22 mouse cellular contexts compared by ENCODE assay signal in genomic region chr9:61857817-61858216, GRCm38 (mm10). TPM values are rescaled to one million over a fixed set of nuclear protein-coding genes. Genes with fewer than 3 reads are reported as not detected.
A peak's percentile ranks its signal among the peaks of the same experiment; 100 is the strongest.
DNase-seq lines count a peak whose midpoint lies in the region; ATAC-seq and TF ChIP-seq lines count a peak whose summit lies in the region.
"Had no signal": no experiment of that assay in that cellular context is flagged by ENCODE, and none has a peak within 500 bp of the region (broad histone marks: within the 10 kb centered on the region; RNA-seq: fewer than 3 reads in every experiment).

No protein-coding gene starts in this region.

- DNase-seq in lung, postnatal 36 days: peak; percentile 10
- DNase-seq in lung, adult 18-20 months: no peak
- DNase-seq in MEL (ENCODE audit: low read depth, low spot score): peak; percentile 9
- peak; percentile 28 for DNase-seq in splenic B cell, adult 2 months (ENCODE audit: low read depth, low spot score)
- DNase-seq in heart, adult 2 months: no peak
- no peak for DNase-seq in right cerebral cortex, postnatal 36 days (ENCODE audit: low spot score in 2 of 2)
- DNase-seq: adrenal gland, postnatal 10 days; B cell, adult 2 months; cerebellum, adult 11 months; cerebellum, adult 8-10 months; gastrocnemius, adult 2 months; gastrocnemius, postnatal 25 days; heart, adult 11 months; heart, postnatal 14 days had no signal

- TF ChIP-seq CTCF in MEL (IDR thresholded peaks at IDR 0.05 in 2 of 3, conservative IDR thresholded peaks at IDR 0.05 in 1 of 3; ENCODE audit: control insufficient read depth in 1 of 3, insufficient read depth in 1 of 3, low read depth in 2 of 3, low read length in 3 of 3, poor library complexity in 1 of 3, severe bottlenecking in 1 of 3): no peak
- TF ChIP-seq CTCF in heart, adult 2 months (IDR thresholded peaks at IDR 0.05): no peak

- intact Hi-C loops in heart, adult 2 months (cut with DNase I): no loop called here

- no peaks in the 10 kb centered on the region for H3K27me3 ChIP-seq in MEL (ENCODE audit: control insufficient read depth in 1 of 2, insufficient read depth in 2 of 2, low read length in 2 of 2)
- H3K27me3 ChIP-seq in splenic B cell, adult 2 months (ENCODE audit: control insufficient read depth, insufficient read depth, low read length, poor library complexity, severe bottlenecking): no peaks in the 10 kb centered on the region
- H3K27me3 ChIP-seq in heart, adult 2 months (ENCODE audit: control insufficient read depth, insufficient read depth, low read length): no peaks in the 10 kb centered on the region

- ATAC-seq in granulocyte monocyte progenitor cell, adult 5-6 weeks (replicated peaks; ENCODE audit: poor library complexity, severe bottlenecking): peak; percentile 45
- ATAC-seq: CD4-positive, CD25-positive, alpha-beta regulatory T cell, adult 4 months; forebrain, embryonic 14.5 days had no signal

- TF ChIP-seq EP300 in MEL (IDR thresholded peaks at IDR 0.05; ENCODE audit: low read depth in 1 of 2, low read length in 2 of 2): no peak
- TF ChIP-seq EP300 in heart, adult 2 months (IDR thresholded peaks at IDR 0.05; ENCODE audit: insufficient read depth, low read depth, low read length): no peak

- WGBS in heart, adult 2 months: 76% methylated on average over 6 of the region's 6 CpGs

- H3K4me3 ChIP-seq in MEL (ENCODE audit: control insufficient read depth in 1 of 2, insufficient read depth in 1 of 2, low read depth in 2 of 2, low read length in 2 of 2): no peak overlapping the region
- H3K4me3 ChIP-seq in heart, adult 2 months: no peak overlapping the region
- H3K4me3 ChIP-seq: embryonic facial prominence, embryonic 13.5 days; gastrocnemius, adult 2 months; heart, embryonic 15.5 days; hindbrain, embryonic 10.5 days had no signal

- TF ChIP-seq POLR2A in MEL (IDR thresholded peaks at IDR 0.05; ENCODE audit: control insufficient read depth in 1 of 2, insufficient read depth in 1 of 2, low read depth in 1 of 2, low read length in 2 of 2, poor library complexity in 1 of 2): no peak
- TF ChIP-seq POLR2A in heart, adult 2 months (IDR thresholded peaks at IDR 0.05; ENCODE audit: insufficient read depth, low read depth, low read length): no peak

- no peaks in the 10 kb centered on the region for H3K79me2 ChIP-seq in MEL (ENCODE audit: control insufficient read depth, insufficient read depth, low read length, poor library complexity)
- H3K79me2 ChIP-seq in heart, adult 2 months (replicated peaks; ENCODE audit: control insufficient read depth, insufficient read depth, low read length): no peaks in the 10 kb centered on the region

- H3K4me1 ChIP-seq in MEL (ENCODE audit: control insufficient read depth in 1 of 2, insufficient read depth in 2 of 2, low read length in 2 of 2): no peaks in the 10 kb centered on the region
- peaks cover 2% of the 10 kb centered on the region for H3K4me1 ChIP-seq in heart, adult 2 months (ENCODE audit: control insufficient read depth, insufficient read depth, low read length)

- no peaks in the 10 kb centered on the region for H3K9me3 ChIP-seq in MEL (replicated peaks; ENCODE audit: insufficient read depth, low read length)
- H3K9me3 ChIP-seq: embryonic facial prominence, embryonic 13.5 days; G1E; heart, embryonic 15.5 days; hindbrain, embryonic 10.5 days had no signal

- H3K36me3 ChIP-seq in MEL (ENCODE audit: control insufficient read depth in 1 of 2, insufficient read depth in 2 of 2, low read length in 2 of 2): no peaks in the 10 kb centered on the region
- no peaks in the 10 kb centered on the region for H3K36me3 ChIP-seq in splenic B cell, adult 2 months (ENCODE audit: control insufficient read depth, insufficient read depth, low read length, poor library complexity, severe bottlenecking)
- no peaks in the 10 kb centered on the region for H3K36me3 ChIP-seq in heart, adult 2 months (ENCODE audit: control insufficient read depth, insufficient read depth, low read length)
- H3K36me3 ChIP-seq: embryonic facial prominence, embryonic 13.5 days; G1E; heart, embryonic 15.5 days; hindbrain, embryonic 10.5 days had no signal

- H3K9ac ChIP-seq in MEL (ENCODE audit: control insufficient read depth, low read depth, low read length, poor library complexity, severe bottlenecking): no peak overlapping the region
- H3K9ac ChIP-seq in heart, adult 2 months (ENCODE audit: low read depth, low read length): no peak overlapping the region
- H3K9ac ChIP-seq: embryonic facial prominence, embryonic 13.5 days; heart, embryonic 15.5 days; hindbrain, embryonic 14.5 days had no signal

- TF ChIP-seq RAD21 in MEL (IDR thresholded peaks at IDR 0.05; ENCODE audit: low read depth, low read length): no peak

- H3K27ac ChIP-seq in MEL (ENCODE audit: control insufficient read depth, low read depth, low read length): no peak overlapping the region
- H3K27ac ChIP-seq in heart, adult 2 months: no peak overlapping the region
- H3K27ac ChIP-seq: embryonic facial prominence, embryonic 13.5 days; gastrocnemius, adult 2 months; heart, embryonic 15.5 days; hindbrain, embryonic 10.5 days; hindbrain, embryonic 14.5 days had no signal

TF ChIP-seq in MEL, 35 proteins besides CTCF, POLR2A, EP300 and RAD21:
- TF ChIP-seq ETS1 (IDR thresholded peaks at IDR 0.05; ENCODE audit: low read depth, low read length) (no peak), POLR2AphosphoS2 (IDR thresholded peaks at IDR 0.05; ENCODE audit: low read length) (no peak), MAZ (IDR thresholded peaks at IDR 0.05; ENCODE audit: low read depth, low read length) (no peak), TAL1 (IDR thresholded peaks at IDR 0.05; ENCODE audit: low read length) (no peak), SIN3A (IDR thresholded peaks at IDR 0.05; ENCODE audit: low read length) (no peak), GATA1 (IDR thresholded peaks at IDR 0.05; ENCODE audit: low read depth, low read length) (no peak), BHLHE40 (IDR thresholded peaks at IDR 0.05; ENCODE audit: borderline replicate concordance, low read depth, low read length) (no peak), E2F4 (IDR thresholded peaks at IDR 0.05; ENCODE audit: borderline replicate concordance, low read depth, low read length) (no peak), CHD1 (IDR thresholded peaks at IDR 0.05; ENCODE audit: low read depth, low read length) (no peak), MYB (IDR thresholded peaks at IDR 0.05; ENCODE audit: low read depth, low read length) (no peak), MAX (IDR thresholded peaks at IDR 0.05; ENCODE audit: low read length) (no peak)

RNA-seq across cellular contexts. Expression of gene Rplp1, which starts 56.5 kb away (rescaled TPM):
- total RNA-seq in MEL (2012; rRNA removed): 13,843 and 15,045 TPM in 2 replicates
- 1,000 to 10,000 TPM in 1 of 2 experiments, not detected in 1; 9,058 TPM for polyA plus RNA-seq in MEL (2012; ENCODE audit: insufficient read depth in 1 of 2, insufficient read length in 2 of 2, low read depth in 1 of 2, low replicate concordance in 2 of 2, missing spikeins in 1 of 2)
- total RNA-seq in granulocyte monocyte progenitor cell, adult 5-6 weeks (2014; fragmentation: Nextera tagmentation): 3,366 and 4,270 TPM in 2 replicates
- total RNA-seq in granulocyte monocyte progenitor cell, adult 5-6 weeks (2017): 4,896 and 5,913 TPM in 2 replicates
- total RNA-seq in heart, adult 2 months (2021): 1,000 to 10,000 TPM; 1,490 to 1,640 TPM
- 2,522 and 4,232 TPM in 2 replicates for polyA plus RNA-seq in heart, adult 2 months (2012; rRNA removed)

Comparison
In these comparisons a context has a peak if more than half of its experiments do, and no peak if none do; other contexts are left out.
1. DNase-seq: peak in lung, postnatal 36 days (single experiment), MEL (single experiment) and splenic B cell, adult 2 months (single experiment); none in lung, adult 18-20 months (0 of 2), heart, adult 2 months (0 of 2) and right cerebral cortex, postnatal 36 days (0 of 2).